Mouse (Mus musculus): ENCODE measurements around the gene Nhp2. TPM values are rescaled to one million over a fixed set of nuclear protein-coding genes. Genes with fewer than 3 reads are reported as not detected.
A peak's percentile ranks its signal among the peaks of the same experiment; 100 is the strongest.

Nhp2 gene
- polyA plus RNA-seq, 1 experiment from 2014 or later: 126 TPM

- Histone ChIP-seq H3K36me3 (peaks cover 5% of the 10 kb centered on the region), H3K27me3 (no peaks in the 10 kb centered on the region), H3K4me1 (peaks cover 37% of the 10 kb centered on the region), H3K9ac (no peak overlapping the region), H3K4me3 (no peak overlapping the region), H3K9me3 (no peaks in the 10 kb centered on the region), H3K4me2 (peak overlapping the region; percentile 46), H3K27ac (peak overlapping the region; percentile 63)
- WGBS: 57% methylated on average over 5 of the region's 5 CpGs
- ATAC-seq (ENCODE audit: borderline replicate concordance, extremely low read depth, low FRiP score, low TSS enrichment): no peak
Measured at GRCm38 (mm10) chr11:51638497-51638896, 19.0 kb downstream of the Nhp2 start.

GRCm38 (mm10) chr11:51640748-51641147, 21.2 kb downstream of the Nhp2 start:
- no peak for ATAC-seq (ENCODE audit: borderline replicate concordance, extremely low read depth, low FRiP score, low TSS enrichment)
- H3K27ac ChIP-seq: no peak overlapping the region

GRCm38 (mm10) chr11:51643202-51643601, 23.7 kb downstream of the Nhp2 start:
- 68% methylated on average over 9 of the region's 9 CpGs for WGBS
- H3K4me3 ChIP-seq: no peak overlapping the region
- no peak overlapping the region for H3K9ac ChIP-seq
- no peak for ATAC-seq (ENCODE audit: borderline replicate concordance, extremely low read depth, low FRiP score, low TSS enrichment)
- no peaks in the 10 kb centered on the region for H3K9me3 ChIP-seq
- no peak overlapping the region for H3K4me2 ChIP-seq
- peaks cover 38% of the 10 kb centered on the region for H3K4me1 ChIP-seq
- H3K27me3 ChIP-seq: no peaks in the 10 kb centered on the region
- peak overlapping the region; percentile 22; the same call in 1 of the 2 replicates for H3K27ac ChIP-seq
- H3K36me3 ChIP-seq: peaks cover 10% of the 10 kb centered on the region

More at GRCm38 (mm10) chr11:51640748-51641147, 21.2 kb downstream of the Nhp2 start:
- WGBS: 64% methylated on average over 7 of the region's 7 CpGs
- Histone ChIP-seq H3K4me1 (peaks cover 46% of the 10 kb centered on the region), H3K4me3 (no peak overlapping the region), H3K4me2 (no peak overlapping the region), H3K36me3 (peaks cover 10% of the 10 kb centered on the region), H3K27me3 (no peaks in the 10 kb centered on the region), H3K9me3 (no peaks in the 10 kb centered on the region), H3K9ac (no peak overlapping the region)

GRCm38 (mm10) chr11:51643761-51644160, 24.2 kb downstream of the Nhp2 start:
- WGBS: 46% methylated on average over 15 of the region's 15 CpGs
- Histone ChIP-seq H3K27ac (peak overlapping the region; percentile 22; the same call in 1 of the 2 replicates), H3K4me3 (no peak overlapping the region), H3K36me3 (peaks cover 10% of the 10 kb centered on the region), H3K4me1 (peaks cover 43% of the 10 kb centered on the region), H3K9ac (no peak overlapping the region), H3K27me3 (no peaks in the 10 kb centered on the region), H3K9me3 (no peaks in the 10 kb centered on the region), H3K4me2 (no peak overlapping the region)
- no peak for ATAC-seq (ENCODE audit: borderline replicate concordance, extremely low read depth, low FRiP score, low TSS enrichment)

- 71% methylated on average over 16 of the region's 16 CpGs for WGBS
- no peak overlapping the region for H3K9ac ChIP-seq
Measured at GRCm38 (mm10) chr11:51644217-51644616, 24.7 kb downstream of the Nhp2 start.

GRCm38 (mm10) chr11:51645293-51645692, 25.8 kb downstream of the Nhp2 start:
- peak overlapping the region; percentile 29; the same call in 1 of the 2 replicates for H3K27ac ChIP-seq
- no peak overlapping the region for H3K4me2 ChIP-seq
- ATAC-seq (ENCODE audit: borderline replicate concordance, extremely low read depth, low FRiP score, low TSS enrichment): no peak
- H3K27me3 ChIP-seq: peaks cover 3% of the 10 kb centered on the region; the same call in 1 of the 2 replicates
- H3K9me3 ChIP-seq: no peaks in the 10 kb centered on the region
- no peak overlapping the region for H3K9ac ChIP-seq
- 50% methylated on average over 13 of the region's 13 CpGs for WGBS
- peaks cover 10% of the 10 kb centered on the region for H3K36me3 ChIP-seq
- no peak overlapping the region for H3K4me3 ChIP-seq
- H3K4me1 ChIP-seq: peaks cover 58% of the 10 kb centered on the region

More at GRCm38 (mm10) chr11:51644217-51644616, 24.7 kb downstream of the Nhp2 start:
- no peaks in the 10 kb centered on the region for H3K9me3 ChIP-seq
- peaks cover 3% of the 10 kb centered on the region; the same call in 1 of the 2 replicates for H3K27me3 ChIP-seq
- H3K27ac ChIP-seq: no peak overlapping the region
- peaks cover 10% of the 10 kb centered on the region for H3K36me3 ChIP-seq
- no peak for ATAC-seq (ENCODE audit: borderline replicate concordance, extremely low read depth, low FRiP score, low TSS enrichment)
- H3K4me3 ChIP-seq: no peak overlapping the region
- H3K4me1 ChIP-seq: peaks cover 48% of the 10 kb centered on the region
- H3K4me2 ChIP-seq: no peak overlapping the region

GRCm38 (mm10) chr11:51646245-51646644, 26.7 kb downstream of the Nhp2 start:
- Histone ChIP-seq H3K27ac (peak overlapping the region; percentile 49), H3K4me3 (no peak overlapping the region), H3K9ac (no peak overlapping the region), H3K4me1 (peaks cover 52% of the 10 kb centered on the region), H3K36me3 (peaks cover 10% of the 10 kb centered on the region), H3K9me3 (no peaks in the 10 kb centered on the region), H3K4me2 (peak overlapping the region; percentile 34), H3K27me3 (peaks cover 3% of the 10 kb centered on the region; the same call in 1 of the 2 replicates)
- no peak for ATAC-seq (ENCODE audit: borderline replicate concordance, extremely low read depth, low FRiP score, low TSS enrichment)
- WGBS: 70% methylated on average over 7 of the region's 7 CpGs

- H3K4me1 ChIP-seq: peaks cover 52% of the 10 kb centered on the region
- H3K9me3 ChIP-seq: no peaks in the 10 kb centered on the region
- H3K27ac ChIP-seq: peak overlapping the region; percentile 79
- peaks cover 10% of the 10 kb centered on the region for H3K36me3 ChIP-seq
- no peak overlapping the region for H3K9ac ChIP-seq
- peak overlapping the region; percentile 20 for H3K4me3 ChIP-seq
- ATAC-seq (ENCODE audit: borderline replicate concordance, extremely low read depth, low FRiP score, low TSS enrichment): peak; percentile 21; the same call in 1 of the 2 replicates
- 64% methylated on average over 15 of the region's 15 CpGs for WGBS
- peaks cover 3% of the 10 kb centered on the region; the same call in 1 of the 2 replicates for H3K27me3 ChIP-seq
- H3K4me2 ChIP-seq: peak overlapping the region; percentile 92
Measured at GRCm38 (mm10) chr11:51646751-51647667, 27.5 kb downstream of the Nhp2 start.

GRCm38 (mm10) chr11:51648566-51648965, 29.0 kb downstream of the Nhp2 start:
- Histone ChIP-seq H3K27me3 (peaks cover 3% of the 10 kb centered on the region; the same call in 1 of the 2 replicates), H3K4me3 (peak overlapping the region; percentile 65), H3K27ac (peak overlapping the region; percentile 66), H3K36me3 (peaks cover 5% of the 10 kb centered on the region; the same call in 1 of the 2 replicates), H3K9me3 (no peaks in the 10 kb centered on the region), H3K4me2 (peak overlapping the region; percentile 92), H3K4me1 (peaks cover 46% of the 10 kb centered on the region), H3K9ac (peak overlapping the region; percentile 66; the same call in 1 of the 2 replicates)
- no peak for ATAC-seq (ENCODE audit: borderline replicate concordance, extremely low read depth, low FRiP score, low TSS enrichment)
- WGBS: 19% methylated on average over 3 of the region's 3 CpGs

- H3K4me1 ChIP-seq: peaks cover 43% of the 10 kb centered on the region
- 43% methylated on average over 11 of the region's 11 CpGs for WGBS
- peak overlapping the region; percentile 66 for H3K9ac ChIP-seq
- peaks cover 3% of the 10 kb centered on the region; the same call in 1 of the 2 replicates for H3K27me3 ChIP-seq
- no peaks in the 10 kb centered on the region for H3K9me3 ChIP-seq
- peak overlapping the region; percentile 92 for H3K4me2 ChIP-seq
- H3K27ac ChIP-seq: peak overlapping the region; percentile 66
- peaks cover 5% of the 10 kb centered on the region; the same call in 1 of the 2 replicates for H3K36me3 ChIP-seq
- H3K4me3 ChIP-seq: peak overlapping the region; percentile 65
- ATAC-seq (ENCODE audit: borderline replicate concordance, extremely low read depth, low FRiP score, low TSS enrichment): no peak
Measured at GRCm38 (mm10) chr11:51649111-51649888, 29.8 kb downstream of the Nhp2 start.

- Histone ChIP-seq H3K9ac (peak overlapping the region; percentile 66), H3K27me3 (peaks cover 3% of the 10 kb centered on the region; the same call in 1 of the 2 replicates), H3K4me1 (peaks cover 37% of the 10 kb centered on the region), H3K4me3 (peak overlapping the region; percentile 65), H3K9me3 (no peaks in the 10 kb centered on the region), H3K4me2 (peak overlapping the region; percentile 92), H3K27ac (peak overlapping the region; percentile 66), H3K36me3 (peaks cover 2% of the 10 kb centered on the region; the same call in 1 of the 2 replicates)
- no peak for ATAC-seq (ENCODE audit: borderline replicate concordance, extremely low read depth, low FRiP score, low TSS enrichment)
- whole genome bisulfite sequencing: 3% methylated on average over 7 of the region's 7 CpGs
Measured at GRCm38 (mm10) chr11:51649889-51650199, 30.3 kb downstream of the Nhp2 start.
